Mouse (Mus musculus) small intestine, adult 2 months (tissue): ENCODE data around the gene Tmem161b.

Source experiments
- CTCF ChIP-seq: fragments of 200-500 bp; IDR thresholded peaks from 2 replicates; pipeline ENCODE4 v1.5.1; 2012; ENCODE audit warnings: low read depth, mild to moderate bottlenecking, control low read depth, inconsistent platforms, low read length, moderate library complexity, mixed read lengths; ENCODE audit not compliant: insufficient replicate concordance, insufficient read length; ENCODE audit errors: extremely low read depth
- POLR2A ChIP-seq: fragments of 200-500 bp; IDR thresholded peaks from 2 replicates; pipeline ENCODE4 v1.6.1; 2012; ENCODE audit warnings: low read depth, mild to moderate bottlenecking, control low read depth, inconsistent platforms, low read length, moderate library complexity

GRCm38 (mm10) chr13:84345114-84345513 lies 123.0 kb downstream of the Tmem161b start:
- TF ChIP-seq CTCF (no peak), POLR2A (no peak)
